Mouse (Mus musculus) hematopoietic multipotent progenitor cell, adult 10-12 weeks (in vitro differentiated cells): ENCODE data around the gene Nat8f6. TPM values are rescaled to one million over a fixed set of nuclear protein-coding genes. Genes with fewer than 3 reads are reported as not detected.

Source experiments
- polyA plus RNA-seq: library from polyadenylated mRNA; stranded (reverse); fragments of >175 nt; gene quantifications from 2 replicates; pipeline ENCODE4 v1.2.3, GENCODE M21; 2012; ENCODE audit warnings: low replicate concordance

Gene Nat8f6
- polyA plus RNA-seq: 0.15 TPM in 1 of 2 replicates, not detected in the other

GRCm38 (mm10) chr6:85820837-85821236, at the start of gene Nat8f6, which contains the start of gene Nat8f5:
Nat8f6 (minus strand) TSS chr6:85820954.
Nat8f5 (minus strand) TSS chr6:85820972.

GRCm38 (mm10) chr6:85869006-85869405, 48.3 kb upstream of the Nat8f6 start, which contains the start of gene Nat8f2:
Nat8f2 (minus strand) TSS chr6:85869158.

GRCm38 (mm10) chr6:85831796-85832321, 11.1 kb upstream of the Nat8f6 start, which contains the start of gene Nat8:
Nat8 (minus strand) TSS chr6:85832082.

GRCm38 (mm10) chr6:85765532-85765931, 55.2 kb downstream of the Nat8f6 start, which contains the start of gene Nat8f3:
Nat8f3 (minus strand) TSS chr6:85765754.

Other genes starting within 250 kb of the Nat8f6 start
- gene Alms1, start 233.4 kb downstream of the Nat8f6 start, polyA plus RNA-seq: 0.58 and 0.67 TPM in 2 replicates
- gene Nat8f7, start 107.7 kb downstream of the Nat8f6 start, polyA plus RNA-seq: not detected in 2 replicates
- not detected in 2 replicates for gene Nat8f3, start 55.2 kb downstream of the Nat8f6 start, polyA plus RNA-seq
- not detected in 2 replicates for gene Nat8f5, start within 50 bp of the Nat8f6 start, polyA plus RNA-seq
- gene Nat8, start 11.1 kb upstream of the Nat8f6 start, polyA plus RNA-seq: not detected in 2 replicates
- not detected in 2 replicates for gene Nat8f2, start 48.2 kb upstream of the Nat8f6 start, polyA plus RNA-seq
- gene Nat8f4, start 83.9 kb upstream of the Nat8f6 start, polyA plus RNA-seq: 0.22 and 0.34 TPM in 2 replicates
- 2.4 and 3.2 TPM in 2 replicates for gene Tprkb, start 90.9 kb upstream of the Nat8f6 start, polyA plus RNA-seq
- 0.23 and 1.2 TPM in 2 replicates for gene Nat8f1, start 94.7 kb upstream of the Nat8f6 start, polyA plus RNA-seq
- 61.0 and 73.2 TPM in 2 replicates for gene Dusp11, start 140.7 kb upstream of the Nat8f6 start, polyA plus RNA-seq
- gene Figla, start 195.2 kb upstream of the Nat8f6 start, polyA plus RNA-seq: not detected in 2 replicates
- 2.4 and 22.5 TPM in 2 replicates for gene Add2, start 207.7 kb upstream of the Nat8f6 start, polyA plus RNA-seq